Mouse (Mus musculus) kidney, postnatal 0 days (tissue): ENCODE data around the gene Mospd2. TPM values are rescaled to one million over a fixed set of nuclear protein-coding genes. Genes with fewer than 3 reads are reported as not detected.

Source experiments
- ATAC-seq: fragments of 200-750 bp; cut with Nextera tagmentation; replicated peaks from 2 replicates; pipeline ENCODE4 v1.8.0; 2017; ENCODE audit warnings: low read depth, moderate number of reproducible peaks, moderate TSS enrichment, moderate library complexity; ENCODE audit not compliant: low FRiP score
- DNase-seq: peaks from one replicate; pipeline ENCODE4 v3.0.0-alpha.2; 2016; ENCODE audit warnings: low spot score
- H3K27ac ChIP-seq: fragments of 300-500 bp; sonication (generic); 2 replicates; pipeline ENCODE4 v1.5.1; 2014; ENCODE audit warnings: mild to moderate bottlenecking
- H3K27me3 ChIP-seq: fragments of 300-500 bp; sonication (generic); 2 replicates; pipeline ENCODE4 v1.6.1; 2014; ENCODE audit warnings: low read length, mixed read lengths; ENCODE audit not compliant: insufficient read depth
- H3K36me3 ChIP-seq: fragments of 300-500 bp; sonication (generic); 2 replicates; pipeline ENCODE4 v1.6.1; 2014; ENCODE audit warnings: low read length, mixed read lengths; ENCODE audit not compliant: insufficient read depth
- H3K4me1 ChIP-seq: fragments of 300-500 bp; sonication (generic); replicated peaks from 2 replicates; pipeline ENCODE4 v1.6.1; 2014; ENCODE audit warnings: antibody characterized with exemption, low read length, mixed read lengths; ENCODE audit not compliant: insufficient read depth
- H3K4me2 ChIP-seq: fragments of 300-500 bp; sonication (generic); 2 replicates; pipeline ENCODE4 v1.6.1; 2014; ENCODE audit warnings: mild to moderate bottlenecking, low read length, moderate library complexity, mixed read lengths
- H3K4me3 ChIP-seq: fragments of 300-500 bp; sonication (generic); replicated peaks from 2 replicates; pipeline ENCODE4 v1.5.1; 2014; ENCODE audit warnings: low read depth, low read length
- H3K9ac ChIP-seq: fragments of 300-500 bp; sonication (generic); 2 replicates; pipeline ENCODE4 v1.6.1; 2014; ENCODE audit warnings: low read depth, low read length
- H3K9me3 ChIP-seq: fragments of 300-500 bp; sonication (generic); replicated peaks from 2 replicates; pipeline ENCODE4 v1.6.1; 2016; ENCODE audit warnings: low read length, inconsistent platforms, mixed read lengths
- CTCF ChIP-seq: IDR thresholded peaks from 2 replicates; pipeline ENCODE4 v1.5.1; 2016; ENCODE audit warnings: antibody characterized with exemption, low read depth, mild to moderate bottlenecking, moderate library complexity
- WGBS: fragments of 180-500 bp; shearing (Covaris S2); extraction: QIAGEN DNeasy Blood & Tissue Kit; methylation state at CpG from one replicate; pipeline ENCODE4 v1.1.7; 2014; 5-methylcytosine and 5-hydroxymethylcytosine counted together
- polyA plus RNA-seq: library from polyadenylated mRNA; unstranded; fragments of >200 nt; fragmentation: Nextera tagmentation; extraction: Ambion mirVana; gene quantifications from 2 replicates; pipeline ENCODE4 v1.2.1, GENCODE M21; 2015

Mospd2 gene
- polyA plus RNA-seq, 1 experiment from 2014 or later, result 27.9 TPM

- H3K4me3 ChIP-seq, result no peak overlapping the region
- H3K4me1 ChIP-seq, result no peaks in the 10 kb centered on the region
- H3K9ac ChIP-seq, result no peak overlapping the region
- no peak for ATAC-seq
- no peaks in the 10 kb centered on the region for H3K36me3 ChIP-seq
- H3K27me3 ChIP-seq, result no peaks in the 10 kb centered on the region
- no peak for TF ChIP-seq CTCF
- H3K9me3 ChIP-seq, result no peaks in the 10 kb centered on the region
- DNase-seq, result peak; percentile 2
- WGBS, result 54% methylated on average over 5 of the region's 5 CpGs
- no peak overlapping the region for H3K27ac ChIP-seq
- H3K4me2 ChIP-seq, result no peak overlapping the region
Observed at GRCm38 (mm10) chrX:164952601-164953375, 27.4 kb downstream of the Mospd2 start.

DNA sequence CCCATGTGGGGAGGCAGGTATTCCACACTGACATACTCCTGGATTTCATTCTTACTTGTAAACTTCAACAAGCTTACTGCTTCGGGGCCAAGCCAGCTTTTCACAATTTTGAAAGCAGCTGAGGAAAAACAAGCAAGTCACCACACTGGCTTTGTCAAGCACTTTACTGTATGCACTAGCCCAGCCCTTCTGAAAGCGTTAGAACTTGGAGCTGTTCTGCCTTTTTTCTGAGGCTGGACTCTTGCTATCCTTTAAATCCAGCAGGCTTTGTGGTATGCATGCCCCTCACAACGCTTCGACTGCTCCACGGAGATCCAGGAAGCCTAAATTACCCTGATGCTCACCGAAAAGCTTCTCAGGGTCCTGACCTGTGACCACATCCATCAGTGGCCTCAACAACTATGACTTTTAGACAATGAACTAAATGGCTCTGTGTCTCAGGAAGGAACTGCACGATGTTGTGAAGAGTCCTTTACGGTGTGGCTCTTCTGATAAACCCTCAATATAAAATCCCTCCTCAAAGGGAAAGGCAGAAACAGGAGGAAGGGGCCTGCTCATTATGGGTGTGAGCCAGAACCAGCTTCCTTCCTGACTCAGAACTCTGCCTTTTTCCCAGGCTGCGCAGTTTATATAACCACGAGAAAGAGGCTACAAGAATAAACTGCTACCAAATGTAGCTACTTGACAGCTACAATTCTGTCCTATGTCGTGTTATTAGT is 28.2 kb downstream of the Mospd2 start:
- no peak overlapping the region for H3K4me3 ChIP-seq
- ATAC-seq (no peak; the same call in 1 of the 2 replicates), DNase-seq (peak; percentile 20)
- H3K27ac ChIP-seq, result no peak overlapping the region
- H3K36me3 ChIP-seq, result no peaks in the 10 kb centered on the region
- H3K4me1 ChIP-seq, result no peaks in the 10 kb centered on the region
- no peak for TF ChIP-seq CTCF
- H3K4me2 ChIP-seq, result no peak overlapping the region
- no peaks in the 10 kb centered on the region for H3K9me3 ChIP-seq
- no peaks in the 10 kb centered on the region for H3K27me3 ChIP-seq
- 61% methylated on average over 11 of the region's 11 CpGs for WGBS
- H3K9ac ChIP-seq, result no peak overlapping the region

DNA sequence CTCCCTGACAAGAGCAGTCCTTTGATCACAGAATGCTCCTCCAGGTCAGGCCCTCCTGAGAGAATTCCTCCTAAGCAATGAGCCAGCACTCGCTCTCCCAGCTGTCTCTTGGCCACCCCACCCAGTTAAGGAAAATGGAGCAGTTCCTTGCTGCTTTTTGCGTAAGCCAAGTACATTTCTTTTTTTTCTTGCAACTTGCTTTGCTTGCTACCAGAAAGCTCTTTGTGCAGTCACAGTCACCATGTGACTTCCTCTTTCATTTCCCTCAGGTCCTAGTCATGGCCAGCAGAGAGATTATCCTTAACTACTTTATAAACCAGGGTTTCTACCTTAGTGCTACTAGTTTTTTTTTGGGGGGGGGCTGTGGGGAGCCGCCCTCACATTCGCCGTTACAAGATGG is 38.6 kb downstream of the Mospd2 start:
- Histone ChIP-seq H3K27me3 (no peaks in the 10 kb centered on the region), H3K9ac (no peak overlapping the region), H3K27ac (no peak overlapping the region), H3K4me3 (no peak overlapping the region), H3K4me2 (no peak overlapping the region), H3K36me3 (0 out of 2 replicates have a peak, but pooled peaks cover 5% of the 10 kb centered on the region), H3K9me3 (no peaks in the 10 kb centered on the region), H3K4me1 (no peaks in the 10 kb centered on the region)
- no peak for TF ChIP-seq CTCF
- WGBS, result 88% methylated on average over 5 of the region's 5 CpGs
- DNase-seq (no peak), ATAC-seq (no peak)

- H3K9me3 ChIP-seq, result no peaks in the 10 kb centered on the region
- DNase-seq (no peak), ATAC-seq (no peak)
- TF ChIP-seq CTCF, result no peak
- no peak overlapping the region for H3K9ac ChIP-seq
- no peak overlapping the region for H3K4me2 ChIP-seq
- no peaks in the 10 kb centered on the region for H3K4me1 ChIP-seq
- H3K36me3 ChIP-seq, result no peaks in the 10 kb centered on the region
- 66% methylated on average over 3 of the region's 3 CpGs for WGBS
- H3K27me3 ChIP-seq, result no peaks in the 10 kb centered on the region
- no peak overlapping the region for H3K27ac ChIP-seq
- H3K4me3 ChIP-seq, result no peak overlapping the region
Observed at GRCm38 (mm10) chrX:164912993-164913392, 67.2 kb downstream of the Mospd2 start.

DNA sequence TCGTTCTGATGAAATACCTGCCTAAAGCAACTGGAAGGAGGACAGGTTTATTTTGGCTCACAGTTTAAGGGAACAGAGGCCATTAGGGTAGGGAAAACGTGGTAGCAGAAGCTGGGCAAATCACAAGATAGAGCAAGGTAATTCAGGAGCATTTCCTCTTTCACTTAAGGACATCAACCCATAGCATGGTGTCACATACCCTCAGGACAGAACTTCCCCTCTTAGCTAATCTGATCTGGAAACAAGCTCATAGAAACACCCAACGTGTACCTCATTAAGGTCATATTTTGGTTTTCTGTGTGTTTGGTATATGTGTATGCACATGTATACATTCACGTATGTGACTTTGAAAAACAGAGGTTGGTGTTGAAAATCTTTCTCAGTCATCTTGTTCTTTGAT is 68.0 kb downstream of the Mospd2 start:
- no peaks in the 10 kb centered on the region for H3K27me3 ChIP-seq
- H3K4me1 ChIP-seq, result no peaks in the 10 kb centered on the region
- no peak overlapping the region for H3K9ac ChIP-seq
- 76% methylated on average over 4 of the region's 4 CpGs for WGBS
- no peak for TF ChIP-seq CTCF
- no peaks in the 10 kb centered on the region for H3K9me3 ChIP-seq
- H3K4me2 ChIP-seq, result no peak overlapping the region
- no peak for DNase-seq
- H3K36me3 ChIP-seq, result no peaks in the 10 kb centered on the region
- H3K4me3 ChIP-seq, result no peak overlapping the region
- ATAC-seq, result no peak
- H3K27ac ChIP-seq, result no peak overlapping the region

- Histone ChIP-seq H3K4me1 (no peaks in the 10 kb centered on the region), H3K9ac (no peak overlapping the region), H3K4me2 (no peak overlapping the region), H3K9me3 (no peaks in the 10 kb centered on the region), H3K27me3 (no peaks in the 10 kb centered on the region), H3K27ac (no peak overlapping the region), H3K36me3 (no peaks in the 10 kb centered on the region), H3K4me3 (no peak overlapping the region)
- 68% methylated on average over 2 of the region's 2 CpGs for WGBS
- no peak for TF ChIP-seq CTCF
- no peak for ATAC-seq
- no peak for DNase-seq
Observed at GRCm38 (mm10) chrX:164901847-164902246, 78.3 kb downstream of the Mospd2 start.
